ENCODE assay signal across 8 mouse cellular contexts in the genomic region with DNA sequence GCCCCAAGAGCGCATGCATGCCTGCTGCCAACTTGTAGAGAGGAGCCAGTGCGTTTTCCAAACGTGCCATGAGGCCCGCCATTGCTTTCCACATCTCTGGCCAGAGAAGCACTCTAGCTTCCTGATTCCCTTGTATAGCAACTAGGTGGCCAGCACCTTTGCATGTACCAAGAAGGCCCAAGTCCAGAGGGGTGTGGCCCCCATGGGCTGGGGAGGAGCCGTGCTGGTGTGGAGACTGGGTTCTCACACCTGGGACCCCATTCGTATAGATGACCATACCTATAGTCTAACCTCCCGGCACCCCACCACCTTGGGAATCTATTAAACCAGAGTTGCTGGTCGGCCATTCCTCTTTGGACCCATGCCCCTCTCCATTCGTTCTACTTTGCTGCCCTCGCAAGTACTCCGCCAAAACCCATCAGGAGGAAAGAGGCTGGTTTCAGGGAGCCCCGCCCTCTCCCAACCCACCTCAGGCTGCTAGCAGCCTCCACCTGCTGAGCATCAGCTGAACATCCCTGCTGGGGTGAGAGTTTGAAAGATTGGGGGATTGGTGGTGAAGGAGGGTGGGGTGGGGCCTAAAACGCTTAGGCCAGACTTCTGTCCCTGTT. TPM values are rescaled to one million over a fixed set of nuclear protein-coding genes. Genes with fewer than 3 reads are reported as not detected.
DNase-seq lines count a peak whose midpoint lies in the region; ATAC-seq and TF ChIP-seq lines count a peak whose summit lies in the region.

TSS of gene Slc19a1 (plus strand) at position 474 of the 608 bp plus-strand sequence.

- 32% methylated on average over 13 of the region's 13 CpGs for WGBS in heart, embryonic 11.5 days (ENCODE audit: insufficient replicate concordance)
- WGBS in embryonic facial prominence, embryonic 11.5 days: 35% methylated on average over 13 of the region's 13 CpGs
- WGBS in limb, embryonic 14.5 days: 41% methylated on average over 13 of the region's 13 CpGs
- 58% methylated on average over 13 of the region's 13 CpGs for WGBS in stomach, postnatal 0 days

- peak within 1 kb of the TSS; percentile 90 for H3K4me2 ChIP-seq in heart, embryonic 11.5 days
- H3K4me2 ChIP-seq in embryonic facial prominence, embryonic 11.5 days (ENCODE audit: low read depth, low read length): peak within 1 kb of the TSS; percentile 87
- H3K4me2 ChIP-seq in limb, embryonic 14.5 days (replicated peaks; ENCODE audit: low read depth, low read length, severe bottlenecking): peak within 1 kb of the TSS; percentile 91
- H3K4me2 ChIP-seq in stomach, postnatal 0 days (replicated peaks; ENCODE audit: low read depth): peak within 1 kb of the TSS; percentile 95

- ATAC-seq in heart, embryonic 11.5 days (replicated peaks; ENCODE audit: insufficient number of reproducible peaks, low FRiP score, low TSS enrichment): no peak
- no peak for ATAC-seq in embryonic facial prominence, embryonic 11.5 days (replicated peaks; ENCODE audit: insufficient number of reproducible peaks, low FRiP score, low TSS enrichment, low read depth)
- no peak for ATAC-seq in limb, embryonic 14.5 days (ENCODE audit: low FRiP score, low read depth)
- no peak for ATAC-seq in stomach, postnatal 0 days (ENCODE audit: low FRiP score, low TSS enrichment)

- peak within 1 kb of the TSS; percentile 69 for H3K4me3 ChIP-seq in heart, embryonic 11.5 days (ENCODE audit: low read depth, low read length)
- peak within 1 kb of the TSS; percentile 59 for H3K4me3 ChIP-seq in embryonic facial prominence, embryonic 11.5 days (ENCODE audit: low read depth, low read length)
- H3K4me3 ChIP-seq in limb, embryonic 14.5 days (replicated peaks; ENCODE audit: low read length): peak within 1 kb of the TSS; percentile 69
- peak within 1 kb of the TSS; percentile 61 for H3K4me3 ChIP-seq in stomach, postnatal 0 days (ENCODE audit: low read depth, low read length)

- TF ChIP-seq CTCF in stomach, postnatal 0 days (IDR thresholded peaks at IDR 0.05; ENCODE audit: low read depth): no peak

- H3K27ac ChIP-seq in heart, embryonic 11.5 days (ENCODE audit: low read depth, low read length): no peak within 1 kb of the TSS; the same call in 1 of the 2 replicates
- 0 out of 2 replicates have a peak within 1 kb of the TSS, but pooled peaks have one; percentile 22 for H3K27ac ChIP-seq in embryonic facial prominence, embryonic 11.5 days (replicated peaks; ENCODE audit: low read depth, low read length)
- 0 out of 2 replicates have a peak within 1 kb of the TSS, but pooled peaks have one; percentile 38 for H3K27ac ChIP-seq in limb, embryonic 14.5 days (replicated peaks; ENCODE audit: low read depth, low read length)
- peak within 1 kb of the TSS; percentile 45; the same call in 1 of the 2 replicates for H3K27ac ChIP-seq in stomach, postnatal 0 days (replicated peaks)

- TF ChIP-seq POLR2A in limb, embryonic 14.5 days (IDR thresholded peaks at IDR 0.05; ENCODE audit: borderline replicate concordance, extremely low read depth, insufficient read depth, insufficient read length): no peak

- H3K27me3 ChIP-seq in heart, embryonic 11.5 days (ENCODE audit: control insufficient read depth, insufficient read depth, low read length): no peaks in the 10 kb centered on the region
- H3K27me3 ChIP-seq in embryonic facial prominence, embryonic 11.5 days (ENCODE audit: control insufficient read depth, insufficient read depth, low read length): no peaks in the 10 kb centered on the region
- no peaks in the 10 kb centered on the region for H3K27me3 ChIP-seq in limb, embryonic 14.5 days (ENCODE audit: control insufficient read depth, insufficient read depth, low read length)
- H3K27me3 ChIP-seq in stomach, postnatal 0 days (ENCODE audit: control insufficient read depth, insufficient read depth, low read length): no peaks in the 10 kb centered on the region

- peaks cover 6% of the 10 kb centered on the region; the same call in 1 of the 2 replicates for H3K4me1 ChIP-seq in heart, embryonic 11.5 days (ENCODE audit: control insufficient read depth, insufficient read depth, low read length)
- no peaks in the 10 kb centered on the region for H3K4me1 ChIP-seq in embryonic facial prominence, embryonic 11.5 days (ENCODE audit: control insufficient read depth, insufficient read depth, low read length)
- peaks cover 22% of the 10 kb centered on the region for H3K4me1 ChIP-seq in limb, embryonic 14.5 days (ENCODE audit: control insufficient read depth, insufficient read depth, low read length)
- 0 out of 2 replicates have a peak, but pooled peaks cover 4% of the 10 kb centered on the region for H3K4me1 ChIP-seq in stomach, postnatal 0 days (replicated peaks; ENCODE audit: control insufficient read depth, insufficient read depth)

- peak within 1 kb of the TSS; percentile 69 for H3K9ac ChIP-seq in heart, embryonic 11.5 days (ENCODE audit: low read depth, low read length)
- peak within 1 kb of the TSS; percentile 66 for H3K9ac ChIP-seq in embryonic facial prominence, embryonic 11.5 days (replicated peaks; ENCODE audit: low read length)
- peak within 1 kb of the TSS; percentile 76 for H3K9ac ChIP-seq in limb, embryonic 14.5 days (ENCODE audit: low read depth, low read length, severe bottlenecking)
- peak within 1 kb of the TSS; percentile 73 for H3K9ac ChIP-seq in stomach, postnatal 0 days (ENCODE audit: low read length)

- intact Hi-C loops in heart, postnatal 36 days (cut with DNase I): no loop called here

- no peaks in the 10 kb centered on the region for H3K36me3 ChIP-seq in heart, embryonic 11.5 days (ENCODE audit: control insufficient read depth, insufficient read depth, low read length)
- H3K36me3 ChIP-seq in embryonic facial prominence, embryonic 11.5 days (replicated peaks; ENCODE audit: control insufficient read depth, insufficient read depth, low read depth, low read length): no peaks in the 10 kb centered on the region
- peaks cover 1% of the 10 kb centered on the region; the same call in 1 of the 2 replicates for H3K36me3 ChIP-seq in limb, embryonic 14.5 days (ENCODE audit: control insufficient read depth, insufficient read depth, low read length)
- no peaks in the 10 kb centered on the region; the same call in 1 of the 2 replicates for H3K36me3 ChIP-seq in stomach, postnatal 0 days (ENCODE audit: control insufficient read depth, insufficient read depth, low read length)

- no peaks in the 10 kb centered on the region for H3K9me3 ChIP-seq in heart, embryonic 11.5 days (replicated peaks; ENCODE audit: control insufficient read depth, low read length)
- H3K9me3 ChIP-seq in embryonic facial prominence, embryonic 11.5 days (replicated peaks; ENCODE audit: control insufficient read depth, low read length): no peaks in the 10 kb centered on the region
- H3K9me3 ChIP-seq in limb, embryonic 14.5 days (ENCODE audit: control insufficient read depth, low read length): no peaks in the 10 kb centered on the region
- H3K9me3 ChIP-seq in stomach, postnatal 0 days (ENCODE audit: control insufficient read depth, low read length): no peaks in the 10 kb centered on the region

- DNase-seq in heart, postnatal 36 days: no peak
- DNase-seq in ES-CJ7 (ENCODE audit: low read depth, low spot score): peak; percentile 74
- DNase-seq in embryonic facial prominence, embryonic 11.5 days (ENCODE audit: low spot score): no peak
- DNase-seq in kidney, adult 11 months: peak; percentile 75
- no peak for DNase-seq in limb, embryonic 14.5 days (ENCODE audit: low spot score)
- DNase-seq in stomach, postnatal 0 days (ENCODE audit: low spot score): no peak
- no peak for DNase-seq in gastrocnemius, postnatal 4 days (ENCODE audit: low spot score in 2 of 2)

- TF ChIP-seq EP300 in stomach, postnatal 0 days (optimal IDR thresholded peaks at IDR 0.05): no peak

RNA-seq across cellular contexts. Expression of gene Slc19a1, which starts in this region (rescaled TPM):
- polyA plus RNA-seq in heart, embryonic 11.5 days (2014; fragmentation: Nextera tagmentation; extraction: Ambion mirVana): 15.3 and 15.8 TPM in 2 replicates
- total RNA-seq in heart, postnatal 36 days (2021): 1 to 10 TPM; 4.1 to 8.8 TPM
- polyA plus RNA-seq in embryonic facial prominence, embryonic 11.5 days (2014; fragmentation: Nextera tagmentation; extraction: Ambion mirVana): 23.5 and 26.2 TPM in 2 replicates
- 47.1 and 80.8 TPM in 2 replicates for polyA plus RNA-seq in limb, embryonic 14.5 days (2012; rRNA removed)
- 30.5 and 32.1 TPM in 2 replicates for polyA plus RNA-seq in limb, embryonic 14.5 days (2014; fragmentation: Nextera tagmentation; extraction: Ambion mirVana)
- 13.9 and 14.2 TPM in 2 replicates for polyA plus RNA-seq in stomach, postnatal 0 days (2015; fragmentation: Nextera tagmentation; extraction: Ambion mirVana)
- total RNA-seq in gastrocnemius, postnatal 4 days (2021): 10 to 100 TPM in 1 of 2 experiments, 1 to 10 TPM in 1; 9.8 to 10.3 TPM

Comparison
In these comparisons a context has a peak if more than half of its experiments do, and no peak if none do; other contexts are left out.
1. DNase-seq: peak in ES-CJ7 (single experiment) and kidney, adult 11 months (single experiment); none in heart, postnatal 36 days (0 of 2), embryonic facial prominence, embryonic 11.5 days (single experiment), limb, embryonic 14.5 days (single experiment), stomach, postnatal 0 days (single experiment) and gastrocnemius, postnatal 4 days (0 of 2).
2. Peak in every context shown above with its lines, with median percentiles within 50 percentile points of each other: H3K4me2 ChIP-seq, H3K4me3 ChIP-seq and H3K9ac ChIP-seq.